Mouse (Mus musculus): Measurements from ENCODE around the gene Nfam1.

DNA sequence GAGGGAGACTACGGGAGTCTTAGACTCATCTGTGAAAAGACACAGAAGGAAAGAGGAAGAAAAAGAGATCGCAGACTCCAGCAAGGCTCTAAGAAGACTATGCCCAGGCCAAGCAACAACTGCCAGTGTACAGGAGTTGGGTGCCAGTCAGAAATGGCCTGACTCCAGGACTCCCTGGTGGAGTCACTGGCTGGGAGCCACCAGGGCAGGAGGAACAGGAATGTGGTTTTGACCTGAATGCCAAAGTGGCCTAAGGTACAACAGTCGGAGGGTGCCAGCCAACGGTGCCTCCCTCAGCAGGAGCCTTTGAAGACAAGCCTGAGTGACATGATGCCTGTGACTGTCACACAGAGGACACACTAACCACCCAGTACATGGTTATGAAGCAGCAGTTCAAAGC is 41.1 kb upstream of the Nfam1 start:
- TF ChIP-seq CTCF (IDR thresholded peaks at IDR 0.05; ENCODE audit: insufficient read depth, low read length) (no peak), POLR2A (IDR thresholded peaks at IDR 0.05; ENCODE audit: borderline replicate concordance, extremely low read depth, low read depth, low read length) (no peak)
